Mouse (Mus musculus) neutrophil, adult 65 days (primary cell): ENCODE data around the gene Trp53i13. TPM values are rescaled to one million over a fixed set of nuclear protein-coding genes. Genes with fewer than 3 reads are reported as not detected.

Experiments
- total RNA-seq: library from RNA; stranded (reverse); gene quantifications from 2 replicates; pipeline ENCODE4 v1.2.4, GENCODE M21; 2023

The Trp53i13 gene
- total RNA-seq: 9.0 and 17.6 TPM in 2 replicates

DNA sequence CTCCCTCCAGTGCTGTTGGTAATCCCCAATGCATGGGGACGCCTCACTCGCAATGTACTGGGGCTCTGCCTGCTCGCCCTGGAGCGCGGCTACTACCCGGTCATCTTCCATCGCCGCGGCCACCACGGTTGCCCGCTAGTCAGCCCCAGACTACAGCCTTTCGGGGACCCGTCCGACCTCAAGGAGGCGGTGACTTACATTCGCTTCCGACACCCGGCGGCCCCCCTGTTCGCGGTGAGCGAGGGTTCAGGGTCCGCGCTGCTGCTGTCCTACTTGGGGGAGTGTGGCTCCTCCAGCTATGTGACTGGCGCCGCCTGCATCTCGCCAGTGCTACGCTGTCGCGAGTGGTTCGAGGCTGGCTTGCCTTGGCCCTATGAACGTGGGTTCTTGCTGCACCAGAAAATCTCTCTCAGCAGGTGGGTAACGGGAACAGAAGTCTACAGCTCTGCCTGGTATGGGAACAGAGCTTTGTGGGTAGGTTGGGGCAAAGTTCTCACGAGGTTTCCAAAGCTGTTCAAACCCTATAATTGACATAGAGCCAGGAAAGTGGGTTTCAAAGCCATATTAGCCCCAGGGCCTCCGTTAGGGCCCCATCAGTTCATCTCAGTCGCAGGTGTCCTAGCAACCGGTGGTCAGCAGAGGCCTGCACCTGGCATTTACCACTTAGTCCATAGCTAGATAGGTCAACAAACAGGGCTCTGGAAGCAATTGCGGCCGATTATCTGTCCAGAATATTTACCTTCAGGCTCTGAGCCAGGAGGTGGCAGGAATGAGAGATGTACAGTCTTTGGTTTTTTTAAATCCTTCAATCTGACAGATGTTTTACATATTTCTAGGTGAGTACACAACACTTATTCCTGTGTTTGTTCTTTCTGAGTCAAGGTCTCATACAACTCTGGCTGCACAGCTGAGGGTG, at the start of gene Trp53i13:
Trp53i13 (minus strand) TSS at position 344 of the 916 bp plus-strand sequence.

DNA sequence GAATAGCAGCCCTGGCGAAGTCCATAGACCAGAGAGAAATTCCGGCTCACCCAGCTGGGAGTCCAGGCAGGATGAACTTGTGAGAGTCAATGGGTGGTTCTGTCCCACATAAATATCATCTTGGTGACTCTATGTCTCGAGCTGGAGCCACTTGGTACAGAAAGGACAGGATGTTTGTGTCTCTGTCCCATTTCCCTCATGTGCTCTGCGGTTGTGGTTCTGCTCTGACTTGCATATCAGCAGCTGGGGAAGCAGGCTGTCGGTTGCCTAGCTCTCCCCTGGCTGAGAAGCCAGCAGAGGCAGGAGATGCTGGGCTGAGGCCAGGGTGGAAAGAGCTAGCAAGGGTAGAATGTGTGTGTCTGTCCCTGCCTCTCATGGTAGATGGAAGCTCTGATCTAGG, 3.3 kb upstream of the Trp53i13 start, which contains the start of gene Gm10392:
Gm10392 (minus strand) TSS at position 156 of the 400 bp plus-strand sequence.

DNA sequence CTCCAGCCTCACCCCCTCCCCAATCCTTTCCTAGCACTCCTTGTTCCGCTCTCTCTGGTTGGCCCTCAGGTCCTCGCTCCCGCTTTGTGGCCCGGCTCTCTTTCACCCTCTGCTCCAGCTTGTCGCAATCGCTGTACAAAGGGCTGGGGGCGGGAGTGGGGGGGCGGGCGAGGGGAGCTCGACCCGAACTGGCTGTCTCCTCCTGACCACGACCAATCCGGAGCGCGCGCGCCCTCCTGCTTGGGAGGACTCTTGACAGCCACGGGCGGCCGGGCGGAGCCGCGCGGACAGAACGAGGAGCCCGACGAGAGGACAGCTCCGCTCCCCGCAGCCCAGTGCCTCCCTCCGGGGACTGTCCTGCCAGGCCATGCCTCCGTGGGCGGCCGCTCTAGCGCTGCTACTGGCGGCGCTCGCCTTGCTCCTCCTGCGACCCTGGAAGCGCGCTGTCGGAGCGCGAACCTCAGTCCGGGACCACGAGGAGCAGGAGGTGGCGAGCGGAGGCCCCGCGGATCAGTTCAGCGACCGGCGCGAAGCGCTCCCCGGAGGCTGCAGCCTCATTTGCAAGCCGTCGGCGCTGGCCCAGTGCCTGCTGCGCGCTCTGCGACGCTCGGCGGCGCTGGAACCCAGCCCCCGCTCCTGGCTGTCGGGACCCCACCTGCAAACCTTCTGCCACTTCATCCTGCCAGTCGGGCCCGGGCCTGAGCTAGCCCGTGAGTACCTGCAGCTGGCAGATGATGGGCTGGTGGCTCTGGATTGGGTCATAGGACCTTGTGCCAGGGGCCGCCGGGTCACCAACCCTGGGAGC, 746 bp downstream of the Trp53i13 start, which contains the start of gene Abhd15:
Abhd15 (plus strand) TSS at position 290 of the 805 bp plus-strand sequence.

DNA sequence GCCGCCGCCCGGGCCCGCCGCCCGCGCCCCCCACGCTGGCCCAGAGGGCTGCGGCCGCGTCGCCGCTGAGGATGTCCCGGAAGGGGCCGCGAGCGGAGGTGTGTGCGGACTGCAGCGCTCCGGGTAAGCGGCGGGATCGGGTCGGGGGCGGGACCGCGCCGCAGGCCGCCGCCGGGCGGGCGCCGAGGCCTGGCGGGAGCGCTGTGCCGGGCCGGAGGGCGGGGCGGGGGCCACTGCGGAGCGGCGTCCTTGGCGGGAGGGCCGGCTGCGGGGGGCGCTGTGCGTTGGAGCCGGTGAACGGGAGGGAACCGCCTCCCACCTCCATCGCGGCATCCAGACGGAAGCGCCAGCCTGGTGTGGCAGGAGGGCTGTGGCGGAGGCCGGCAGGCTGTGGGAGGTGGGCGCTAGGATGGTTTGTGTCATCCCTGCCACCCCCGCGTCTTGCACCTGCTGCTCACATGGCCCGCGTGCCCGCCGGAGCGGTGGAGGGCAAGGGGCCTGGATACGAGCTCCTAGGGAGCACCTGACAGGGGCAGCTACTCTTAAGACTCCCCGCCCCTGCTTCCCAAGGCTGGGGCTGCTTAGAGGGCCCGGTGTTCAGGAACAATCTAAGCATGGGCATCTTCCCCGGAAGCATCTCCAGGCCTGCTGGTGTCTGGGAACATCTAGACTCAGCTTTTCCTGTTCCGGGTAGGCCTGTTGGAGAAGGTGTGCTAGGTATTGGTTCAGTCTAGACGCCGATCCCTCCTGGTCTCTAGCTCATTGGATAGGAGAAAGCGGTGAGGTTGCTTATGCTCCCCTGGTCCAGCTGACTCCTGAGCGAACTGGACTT, 22.1 kb downstream of the Trp53i13 start, which contains the start of gene Git1:
Git1 (plus strand) TSS at position 51 of the 832 bp plus-strand sequence.

DNA sequence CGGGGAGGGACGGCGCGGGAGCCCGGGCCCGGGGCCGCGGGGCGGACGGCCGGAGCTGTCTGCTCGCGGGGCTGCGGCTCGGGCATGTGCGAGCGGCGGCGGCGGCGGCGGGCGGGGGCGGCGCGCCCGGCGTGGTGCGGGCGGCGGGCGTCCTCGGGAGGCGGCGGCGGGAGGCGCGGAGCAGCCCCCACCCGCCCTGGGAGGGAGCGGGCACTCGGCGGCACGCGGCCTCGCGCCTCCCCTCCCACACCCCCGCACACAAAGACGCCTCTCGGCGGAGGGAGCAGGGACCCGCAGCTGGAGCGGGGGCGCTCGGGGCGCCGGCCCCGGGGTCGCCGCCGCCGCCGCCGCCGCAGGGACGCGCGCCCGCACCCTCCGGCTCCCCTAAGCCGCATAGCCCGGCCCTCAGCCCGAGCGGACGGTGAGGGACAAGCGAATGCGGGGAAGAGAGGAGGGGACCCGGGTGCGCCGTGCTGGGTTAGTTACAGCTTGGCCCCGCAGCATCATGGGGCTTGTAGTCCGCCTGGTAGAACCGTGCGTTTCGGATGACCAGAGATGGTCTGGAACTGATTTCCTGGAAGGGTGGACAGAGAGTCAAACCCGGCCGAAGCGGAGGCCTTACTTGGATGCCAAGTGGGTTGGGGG, 26.1 kb downstream of the Trp53i13 start, which contains the start of gene Ankrd13b:
Ankrd13b (minus strand) TSS at position 88 of the 645 bp plus-strand sequence.

DNA sequence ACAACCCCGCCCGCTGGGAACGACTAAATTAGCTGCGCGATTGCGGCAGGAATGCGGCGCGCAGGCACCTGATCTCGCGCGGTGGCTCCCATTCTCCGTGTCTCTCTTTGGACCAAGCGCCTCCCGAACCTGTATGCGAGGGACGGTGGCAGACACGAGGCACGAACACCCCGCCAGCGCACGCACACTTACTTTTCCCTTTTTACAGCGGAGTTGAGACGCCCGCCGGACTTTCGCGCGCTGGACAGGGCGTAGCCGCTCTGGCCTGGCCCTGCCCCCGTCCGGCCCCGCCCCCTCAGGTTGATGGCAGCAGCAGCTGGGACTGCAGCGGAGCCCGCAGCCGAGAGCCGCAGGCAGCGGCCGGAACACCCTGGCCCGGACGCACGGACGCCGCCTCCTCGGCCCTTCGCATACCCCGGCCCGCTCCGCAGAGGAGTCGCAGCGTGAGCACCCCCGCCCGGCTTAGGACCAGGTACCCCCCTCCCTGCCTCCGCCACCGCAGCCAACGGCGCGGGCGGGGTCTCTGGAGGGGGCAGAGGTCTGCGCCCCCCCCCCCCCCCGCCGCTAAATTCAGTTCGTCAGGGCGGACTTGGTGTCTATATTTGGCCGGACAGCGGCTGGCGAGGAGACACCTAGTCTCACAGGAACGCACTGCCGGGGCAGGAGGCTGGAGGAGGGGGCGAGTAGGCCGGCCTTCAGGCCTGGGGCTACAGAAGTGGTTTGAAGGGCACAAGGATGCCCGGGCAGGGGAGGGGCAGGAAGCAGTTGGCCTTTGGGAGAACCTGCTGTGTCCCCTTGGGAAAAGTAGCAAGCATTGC, 53.3 kb downstream of the Trp53i13 start, which contains the start of gene Coro6:
Coro6 (plus strand) TSS at position 129 of the 818 bp plus-strand sequence.

Other genes starting within 250 kb of the Trp53i13 start
- 0.23 and 0.38 TPM in 2 replicates for gene Coro6, start 53.6 kb downstream of the Trp53i13 start, total RNA-seq
- 1.2 and 2.9 TPM in 2 replicates for gene Ankrd13b, start 26.3 kb downstream of the Trp53i13 start, total RNA-seq
- 26.8 and 36.2 TPM in 2 replicates for gene Git1, start 22.4 kb downstream of the Trp53i13 start, total RNA-seq
- gene Abhd15, start 859 bp downstream of the Trp53i13 start, total RNA-seq: 12.1 and 18.4 TPM in 2 replicates
- 1.3 and 2.0 TPM in 2 replicates for gene Gm10392, start 3.2 kb upstream of the Trp53i13 start, total RNA-seq
- gene Taok1, start 91.8 kb upstream of the Trp53i13 start, total RNA-seq: 35.8 and 42.5 TPM in 2 replicates
- gene Nufip2, start 170.2 kb upstream of the Trp53i13 start, total RNA-seq: 91.1 and 115 TPM in 2 replicates
- not detected in 2 replicates for gene Cryba1, start 209.3 kb upstream of the Trp53i13 start, total RNA-seq
- 59.6 and 87.1 TPM in 2 replicates for gene Myo18a, start 247.3 kb upstream of the Trp53i13 start, total RNA-seq